Mouse (Mus musculus) cerebellum, adult 2 months (tissue): Measurements from ENCODE around the gene Rnft1.

ENCODE experiments used
- CTCF ChIP-seq: fragments of 200-500 bp; IDR thresholded peaks from 2 replicates; pipeline ENCODE4 v1.5.1; 2011; ENCODE audit warnings: low read depth, mild to moderate bottlenecking, control low read depth, low read length, moderate library complexity, borderline replicate concordance; ENCODE audit not compliant: insufficient read depth
- POLR2A ChIP-seq: fragments of 200-500 bp; IDR thresholded peaks from 2 replicates; pipeline ENCODE4 v1.6.1; 2011; ENCODE audit warnings: low read length, control low read depth, borderline replicate concordance; ENCODE audit not compliant: insufficient read depth

- TF ChIP-seq CTCF (no peak), POLR2A (no peak)
These were observed 6.3 kb downstream of the Rnft1 start for GRCm38 (mm10) chr11:86490782-86491181.
